In the genomic region with DNA sequence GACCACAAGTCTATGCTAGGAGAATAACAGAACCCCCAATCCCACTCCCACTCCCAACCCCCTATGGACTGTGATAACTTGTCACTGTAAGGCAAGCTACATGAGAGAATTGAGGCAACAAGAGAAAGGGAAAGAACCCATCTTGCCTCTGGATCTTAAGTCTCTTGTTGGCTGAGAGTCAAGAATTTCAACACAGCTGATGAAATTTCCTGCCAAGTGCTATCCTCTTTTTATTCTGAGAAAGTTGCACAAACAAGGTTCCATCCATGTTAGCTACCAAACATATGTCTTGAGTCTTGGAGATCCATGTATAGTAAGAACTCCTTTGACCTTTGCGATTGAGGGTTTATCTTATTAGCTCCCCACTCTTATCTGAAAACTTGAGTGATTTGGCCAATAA, we compare ENCODE assay signal across 15 mouse cellular contexts.
DNase-seq lines count a peak whose midpoint lies in the region; ATAC-seq and TF ChIP-seq lines count a peak whose summit lies in the region.
"Had no signal": no experiment of that assay in that cellular context is flagged by ENCODE, and none has a peak within 500 bp of the region (broad histone marks: within the 10 kb centered on the region; RNA-seq: fewer than 3 reads in every experiment).

No protein-coding gene starts in this region.

- no peak overlapping the region for H3K27ac ChIP-seq in embryonic facial prominence, embryonic 14.5 days (replicated peaks; ENCODE audit: low read depth, low read length)
- no peak overlapping the region for H3K27ac ChIP-seq in embryonic facial prominence, embryonic 10.5 days (replicated peaks)
- no peak overlapping the region for H3K27ac ChIP-seq in kidney, postnatal 0 days
- H3K27ac ChIP-seq in kidney, embryonic 16.5 days (ENCODE audit: low read length) = no peak overlapping the region
- H3K27ac ChIP-seq in midbrain, postnatal 0 days (ENCODE audit: low read depth, low read length) = no peak overlapping the region
- H3K27ac ChIP-seq: embryonic facial prominence, embryonic 13.5 days; forebrain, embryonic 15.5 days; hindbrain, embryonic 12.5 days had no signal

- H3K9ac ChIP-seq in embryonic facial prominence, embryonic 14.5 days (ENCODE audit: low read depth, low read length) = no peak overlapping the region
- H3K9ac ChIP-seq in kidney, postnatal 0 days (ENCODE audit: low read depth, low read length) = no peak overlapping the region
- no peak overlapping the region for H3K9ac ChIP-seq in kidney, embryonic 16.5 days (replicated peaks; ENCODE audit: low read length)
- H3K9ac ChIP-seq in midbrain, postnatal 0 days (replicated peaks; ENCODE audit: low read length, poor library complexity, severe bottlenecking) = no peak overlapping the region
- H3K9ac ChIP-seq: embryonic facial prominence, embryonic 13.5 days; forebrain, embryonic 15.5 days; hindbrain, embryonic 12.5 days had no signal

- ATAC-seq in embryonic facial prominence, embryonic 14.5 days (ENCODE audit: low read depth) = no peak
- ATAC-seq in kidney, postnatal 0 days (replicated peaks; ENCODE audit: low FRiP score, low read depth) = no peak
- ATAC-seq in kidney, embryonic 16.5 days (ENCODE audit: low FRiP score, low TSS enrichment) = no peak
- no peak for ATAC-seq in midbrain, postnatal 0 days (ENCODE audit: low FRiP score)
- ATAC-seq: forebrain, embryonic 15.5 days had no signal

- H3K9me3 ChIP-seq in embryonic facial prominence, embryonic 14.5 days (ENCODE audit: control insufficient read depth, low read length) = no peaks in the 10 kb centered on the region
- no peaks in the 10 kb centered on the region for H3K9me3 ChIP-seq in embryonic facial prominence, embryonic 10.5 days
- no peaks in the 10 kb centered on the region for H3K9me3 ChIP-seq in kidney, postnatal 0 days (replicated peaks; ENCODE audit: low read length)
- no peaks in the 10 kb centered on the region for H3K9me3 ChIP-seq in kidney, embryonic 16.5 days (ENCODE audit: low read length)
- no peaks in the 10 kb centered on the region for H3K9me3 ChIP-seq in midbrain, postnatal 0 days (ENCODE audit: low read length)
- H3K9me3 ChIP-seq: embryonic facial prominence, embryonic 13.5 days; forebrain, embryonic 15.5 days; hindbrain, embryonic 12.5 days had no signal

- H3K4me2 ChIP-seq in embryonic facial prominence, embryonic 14.5 days (ENCODE audit: low read depth, low read length) = no peak overlapping the region
- no peak overlapping the region for H3K4me2 ChIP-seq in kidney, postnatal 0 days (ENCODE audit: low read length)
- H3K4me2 ChIP-seq in kidney, embryonic 16.5 days (replicated peaks; ENCODE audit: low read depth, low read length) = no peak overlapping the region
- no peak overlapping the region for H3K4me2 ChIP-seq in midbrain, postnatal 0 days (ENCODE audit: low read depth, low read length, poor library complexity, severe bottlenecking)
- H3K4me2 ChIP-seq: embryonic facial prominence, embryonic 13.5 days; forebrain, embryonic 15.5 days; heart, embryonic 11.5 days; hindbrain, embryonic 12.5 days had no signal

- no peak for TF ChIP-seq CTCF in kidney, postnatal 0 days (IDR thresholded peaks at IDR 0.05; ENCODE audit: low read depth)
- no peak for TF ChIP-seq CTCF in midbrain, postnatal 0 days (IDR thresholded peaks at IDR 0.05)

- DNase-seq in embryonic facial prominence, embryonic 14.5 days (ENCODE audit: low spot score) = peak; percentile 66
- no peak for DNase-seq in embryonic facial prominence, embryonic 10.5 days (ENCODE audit: low spot score)
- peak; percentile 59 for DNase-seq in kidney, postnatal 0 days (ENCODE audit: low spot score)
- peak; percentile 19 for DNase-seq in brain, adult 2 months (ENCODE audit: low read depth, low spot score)
- peak; percentile 69 for DNase-seq in lung, postnatal 25 days (ENCODE audit: low spot score)
- no peak for DNase-seq in midbrain, postnatal 0 days (ENCODE audit: low spot score)
- DNase-seq in urinary bladder, adult 18-20 months (ENCODE audit: low spot score in 2 of 2) = no peak
- DNase-seq: B cell, adult 2 months; cerebellum, postnatal 25 days; right cerebral cortex, postnatal 14 days had no signal

- 93% methylated on average over 1 of the region's 1 CpGs for WGBS in embryonic facial prominence, embryonic 14.5 days
- 96% methylated on average over 1 of the region's 1 CpGs for WGBS in embryonic facial prominence, embryonic 10.5 days
- 88% methylated on average over 1 of the region's 1 CpGs for WGBS in kidney, postnatal 0 days
- 93% methylated on average over 1 of the region's 1 CpGs for WGBS in kidney, embryonic 16.5 days
- 95% methylated on average over 1 of the region's 1 CpGs for WGBS in midbrain, postnatal 0 days

- no peaks in the 10 kb centered on the region for H3K36me3 ChIP-seq in embryonic facial prominence, embryonic 14.5 days (ENCODE audit: control insufficient read depth, insufficient read depth, low read length)
- H3K36me3 ChIP-seq in embryonic facial prominence, embryonic 10.5 days (replicated peaks) = no peaks in the 10 kb centered on the region
- no peaks in the 10 kb centered on the region for H3K36me3 ChIP-seq in kidney, postnatal 0 days (ENCODE audit: insufficient read depth, low read length)
- no peaks in the 10 kb centered on the region for H3K36me3 ChIP-seq in kidney, embryonic 16.5 days (ENCODE audit: insufficient read depth, low read length)
- no peaks in the 10 kb centered on the region for H3K36me3 ChIP-seq in midbrain, postnatal 0 days (ENCODE audit: insufficient read depth, low read length)
- H3K36me3 ChIP-seq: embryonic facial prominence, embryonic 13.5 days; forebrain, embryonic 15.5 days; hindbrain, embryonic 12.5 days had no signal

- H3K4me3 ChIP-seq in embryonic facial prominence, embryonic 14.5 days (ENCODE audit: low read depth, low read length) = no peak overlapping the region
- H3K4me3 ChIP-seq in embryonic facial prominence, embryonic 10.5 days = no peak overlapping the region
- H3K4me3 ChIP-seq in kidney, postnatal 0 days (replicated peaks; ENCODE audit: low read depth, low read length) = no peak overlapping the region
- no peak overlapping the region for H3K4me3 ChIP-seq in kidney, embryonic 16.5 days (ENCODE audit: low read length)
- H3K4me3 ChIP-seq in midbrain, postnatal 0 days (ENCODE audit: low read depth, low read length) = no peak overlapping the region
- H3K4me3 ChIP-seq: embryonic facial prominence, embryonic 13.5 days; forebrain, embryonic 15.5 days; hindbrain, embryonic 12.5 days had no signal

- no peaks in the 10 kb centered on the region for H3K4me1 ChIP-seq in embryonic facial prominence, embryonic 14.5 days (ENCODE audit: control insufficient read depth, insufficient read depth, low read length)
- H3K4me1 ChIP-seq in embryonic facial prominence, embryonic 10.5 days = no peaks in the 10 kb centered on the region
- no peaks in the 10 kb centered on the region for H3K4me1 ChIP-seq in kidney, postnatal 0 days (replicated peaks; ENCODE audit: insufficient read depth, low read length)
- 0 out of 2 replicates have a peak, but pooled peaks cover 2% of the 10 kb centered on the region for H3K4me1 ChIP-seq in kidney, embryonic 16.5 days (ENCODE audit: insufficient read depth, low read length)
- H3K4me1 ChIP-seq in midbrain, postnatal 0 days (ENCODE audit: insufficient read depth, low read length) = no peaks in the 10 kb centered on the region
- H3K4me1 ChIP-seq: embryonic facial prominence, embryonic 13.5 days; forebrain, embryonic 15.5 days; hindbrain, embryonic 12.5 days had no signal

- H3K27me3 ChIP-seq in embryonic facial prominence, embryonic 14.5 days (replicated peaks; ENCODE audit: control insufficient read depth, insufficient read depth, low read length) = no peaks in the 10 kb centered on the region
- H3K27me3 ChIP-seq in embryonic facial prominence, embryonic 10.5 days (replicated peaks; ENCODE audit: low read depth, poor library complexity, severe bottlenecking) = no peaks in the 10 kb centered on the region
- no peaks in the 10 kb centered on the region for H3K27me3 ChIP-seq in kidney, postnatal 0 days (ENCODE audit: insufficient read depth, low read length)
- H3K27me3 ChIP-seq in kidney, embryonic 16.5 days (ENCODE audit: insufficient read depth, low read length) = no peaks in the 10 kb centered on the region
- no peaks in the 10 kb centered on the region for H3K27me3 ChIP-seq in midbrain, postnatal 0 days (ENCODE audit: insufficient read depth, low read length)
- H3K27me3 ChIP-seq: embryonic facial prominence, embryonic 13.5 days; forebrain, embryonic 15.5 days; hindbrain, embryonic 12.5 days had no signal

Comparison
In these comparisons a context has a peak if more than half of its experiments do, and no peak if none do; other contexts are left out.
1. DNase-seq: peak in embryonic facial prominence, embryonic 14.5 days (single experiment), kidney, postnatal 0 days (single experiment), brain, adult 2 months (single experiment) and lung, postnatal 25 days (single experiment); none in embryonic facial prominence, embryonic 10.5 days (single experiment), midbrain, postnatal 0 days (single experiment) and urinary bladder, adult 18-20 months (0 of 2).